Mouse (Mus musculus) cortical plate, adult 2 months (tissue): ENCODE data around the gene Ddc. TPM values are rescaled to one million over a fixed set of nuclear protein-coding genes. Genes with fewer than 3 reads are reported as not detected.

ENCODE experiments used
- H3K27ac ChIP-seq: fragments of 200-500 bp; 2 replicates; pipeline ENCODE4 v1.5.1; 2012; ENCODE audit warnings: low read length, control low read depth, inconsistent platforms; ENCODE audit not compliant: insufficient read depth
- H3K4me1 ChIP-seq: fragments of 200-500 bp; 2 replicates; pipeline ENCODE4 v1.6.1; 2011; ENCODE audit warnings: low read length; ENCODE audit not compliant: control insufficient read depth, insufficient read depth
- H3K4me3 ChIP-seq: fragments of 200-500 bp; 2 replicates; pipeline ENCODE4 v1.5.1; 2011; ENCODE audit warnings: mild to moderate bottlenecking, low read length, control low read depth; ENCODE audit not compliant: insufficient read depth
- CTCF ChIP-seq: fragments of 200-500 bp; IDR thresholded peaks from 2 replicates; pipeline ENCODE4 v1.5.1; 2011; ENCODE audit warnings: mild to moderate bottlenecking, control low read depth, low read length; ENCODE audit not compliant: insufficient read depth; ENCODE audit errors: extremely low read depth
- POLR2A ChIP-seq: fragments of 200-500 bp; IDR thresholded peaks from 2 replicates; pipeline ENCODE4 v1.6.1; 2011; ENCODE audit warnings: mild to moderate bottlenecking, low read length, control low read depth; ENCODE audit not compliant: insufficient read depth; ENCODE audit errors: extremely low read depth
- polyA plus RNA-seq: library from polyadenylated mRNA; depleted of rRNA; stranded (reverse); fragments of >200 nt; gene quantifications from 2 replicates; pipeline ENCODE4 v1.2.3, GENCODE M21; 2012

Ddc gene
- polyA plus RNA-seq, 1 experiment = 7.4 TPM

DNA sequence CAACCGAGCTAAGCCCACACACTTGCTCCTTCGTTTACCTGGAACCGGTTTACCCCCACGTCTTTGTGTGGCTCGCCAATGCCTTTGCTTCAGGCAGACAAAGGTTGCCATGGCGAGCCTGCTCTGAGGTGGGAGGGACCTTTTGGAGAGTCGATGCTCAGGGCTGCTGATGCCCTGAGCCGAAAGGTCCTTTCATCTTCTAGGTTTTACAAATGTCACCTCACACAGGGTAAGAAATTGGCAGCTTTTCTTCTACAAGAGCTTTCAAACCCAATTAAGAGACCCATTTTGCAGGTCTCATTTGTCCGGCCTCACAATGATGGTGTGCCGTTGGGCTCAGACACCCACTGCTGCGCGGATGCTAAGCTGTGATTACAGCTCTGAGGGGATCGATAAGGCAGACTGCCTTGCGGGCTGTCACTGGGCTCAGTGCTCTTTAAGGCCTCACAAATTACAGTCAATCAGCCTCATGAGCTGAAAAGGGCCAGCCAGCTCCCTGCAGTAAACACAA, 29.9 kb downstream of the Ddc start:
- Histone ChIP-seq H3K4me3 (0 out of 2 replicates have a peak overlapping the region, but pooled peaks have one; percentile 6), H3K27ac (no peak overlapping the region), H3K4me1 (no peaks in the 10 kb centered on the region)
- TF ChIP-seq POLR2A = no peak
- no peak for TF ChIP-seq CTCF

GRCm38 (mm10) chr11:11866696-11867095, 31.2 kb downstream of the Ddc start:
- TF ChIP-seq CTCF (no peak), POLR2A (no peak)
- no peak overlapping the region for H3K4me3 ChIP-seq
- H3K27ac ChIP-seq = no peak overlapping the region
- H3K4me1 ChIP-seq = no peaks in the 10 kb centered on the region

DNA sequence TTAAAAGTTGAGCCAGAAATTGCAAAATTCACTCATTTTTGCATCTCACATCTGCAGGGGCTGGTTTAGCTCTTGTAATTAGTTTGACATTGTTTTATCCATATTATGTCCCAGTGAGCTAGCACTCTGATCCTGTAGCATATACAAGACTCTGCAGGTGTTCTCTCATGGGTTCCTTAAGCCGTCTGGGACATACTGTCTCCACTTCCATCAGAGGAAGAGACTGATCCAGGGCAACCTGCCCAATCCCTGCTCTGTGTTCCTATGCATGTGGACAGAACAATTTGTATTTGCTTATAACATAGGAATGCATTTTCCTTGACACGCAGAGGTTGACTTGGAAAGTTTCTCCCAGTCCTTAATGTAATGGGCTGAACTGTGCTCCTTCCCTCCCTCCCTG, 32.8 kb downstream of the Ddc start:
- Histone ChIP-seq H3K4me1 (no peaks in the 10 kb centered on the region), H3K27ac (no peak overlapping the region), H3K4me3 (no peak overlapping the region)
- TF ChIP-seq CTCF = no peak

DNA sequence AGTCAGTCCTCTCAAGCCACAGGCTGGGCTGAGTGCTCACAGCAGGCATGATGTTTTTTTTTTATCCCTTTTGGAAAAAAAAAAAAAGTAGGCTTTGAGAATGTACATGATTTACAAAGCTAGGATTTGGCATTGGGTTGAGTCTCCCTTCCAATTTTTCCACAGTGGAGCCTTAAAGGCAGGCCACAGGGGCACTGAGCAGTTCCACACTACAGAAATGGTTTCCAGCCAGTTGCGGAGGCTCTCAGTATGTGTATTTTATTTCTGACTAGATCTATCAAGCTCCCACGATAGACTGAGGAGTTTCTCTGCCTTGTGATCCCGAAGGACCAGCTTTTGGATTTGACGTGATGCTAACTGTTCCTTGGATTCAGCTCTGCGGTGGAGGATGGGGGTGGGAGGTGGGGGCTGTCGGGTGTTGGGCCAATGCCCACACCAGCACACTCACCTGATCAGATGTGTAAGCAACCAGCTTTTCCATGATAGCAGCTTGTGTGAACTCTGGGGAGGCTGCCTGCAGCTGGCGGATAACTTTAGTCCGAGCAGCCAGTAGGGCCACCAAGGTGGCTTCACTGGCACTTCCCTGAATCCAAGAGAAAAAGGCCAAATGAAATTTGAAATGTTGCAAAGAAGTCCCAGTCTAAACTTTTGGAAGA, 33.4 kb downstream of the Ddc start:
- H3K4me1 ChIP-seq = no peaks in the 10 kb centered on the region
- no peak overlapping the region for H3K27ac ChIP-seq
- no peak for TF ChIP-seq CTCF
- no peak for TF ChIP-seq POLR2A
- no peak overlapping the region for H3K4me3 ChIP-seq

DNA sequence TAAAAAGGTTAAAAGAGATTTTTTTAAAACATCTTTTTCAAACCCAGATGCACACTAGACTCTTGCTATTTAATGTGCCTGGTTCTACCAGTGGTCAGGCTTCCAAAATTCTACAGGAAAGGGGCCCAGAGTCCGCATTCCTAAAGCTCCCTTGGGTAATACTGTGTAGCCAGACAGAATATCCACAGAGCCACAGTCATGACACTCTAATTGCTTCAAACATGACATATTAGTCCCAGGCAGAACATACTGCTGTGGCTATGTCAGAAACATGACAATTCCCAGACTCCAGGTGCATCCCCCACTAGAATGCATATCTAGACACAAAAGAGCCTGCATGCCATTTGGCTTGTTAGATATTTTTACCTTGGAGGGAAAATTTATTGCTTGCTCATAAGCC, 35.4 kb downstream of the Ddc start:
- H3K27ac ChIP-seq = no peak overlapping the region
- no peak for TF ChIP-seq POLR2A
- TF ChIP-seq CTCF = no peak
- H3K4me3 ChIP-seq = no peak overlapping the region
- no peaks in the 10 kb centered on the region for H3K4me1 ChIP-seq

GRCm38 (mm10) chr11:11856959-11857358, 41.0 kb downstream of the Ddc start:
- Histone ChIP-seq H3K4me3 (no peak overlapping the region), H3K4me1 (no peaks in the 10 kb centered on the region), H3K27ac (no peak overlapping the region)
- TF ChIP-seq CTCF = no peak
- no peak for TF ChIP-seq POLR2A

- Histone ChIP-seq H3K27ac (no peak overlapping the region), H3K4me3 (no peak overlapping the region)
- TF ChIP-seq POLR2A = no peak
- TF ChIP-seq CTCF = no peak
Observed at GRCm38 (mm10) chr11:11855685-11856131, 42.2 kb downstream of the Ddc start.

DNA sequence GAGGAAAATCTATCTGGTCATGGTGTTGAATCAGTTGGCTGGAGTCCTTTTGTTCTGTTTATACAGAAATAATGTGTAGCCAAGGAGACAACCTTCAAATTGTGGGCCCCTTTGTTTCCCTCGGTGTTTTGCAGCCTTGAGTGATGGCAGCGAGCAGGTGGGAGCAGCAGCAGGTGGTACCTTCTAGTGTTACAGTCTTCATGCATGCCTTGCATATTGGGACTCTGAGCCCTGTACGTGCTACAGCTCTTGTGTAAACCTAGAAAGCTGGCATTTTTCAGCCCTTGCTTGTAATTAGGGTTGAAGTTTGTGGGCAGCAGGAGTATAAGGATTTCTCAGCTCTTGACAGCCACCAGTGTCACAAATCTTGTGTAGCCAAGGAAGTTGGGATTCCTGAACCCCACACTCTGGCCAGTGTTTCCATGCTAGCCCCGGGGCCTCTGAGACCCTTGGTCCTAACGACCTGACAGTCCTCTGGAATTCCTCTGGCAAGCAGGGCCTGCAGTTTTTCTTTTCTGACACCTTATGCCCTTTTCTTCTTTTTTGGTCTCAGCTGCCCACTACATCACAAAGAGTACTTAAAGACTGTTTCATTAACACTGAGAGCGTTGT, 42.8 kb downstream of the Ddc start:
- no peak overlapping the region for H3K27ac ChIP-seq

More at GRCm38 (mm10) chr11:11855685-11856131, 42.2 kb downstream of the Ddc start:
- H3K4me1 ChIP-seq = no peaks in the 10 kb centered on the region

DNA sequence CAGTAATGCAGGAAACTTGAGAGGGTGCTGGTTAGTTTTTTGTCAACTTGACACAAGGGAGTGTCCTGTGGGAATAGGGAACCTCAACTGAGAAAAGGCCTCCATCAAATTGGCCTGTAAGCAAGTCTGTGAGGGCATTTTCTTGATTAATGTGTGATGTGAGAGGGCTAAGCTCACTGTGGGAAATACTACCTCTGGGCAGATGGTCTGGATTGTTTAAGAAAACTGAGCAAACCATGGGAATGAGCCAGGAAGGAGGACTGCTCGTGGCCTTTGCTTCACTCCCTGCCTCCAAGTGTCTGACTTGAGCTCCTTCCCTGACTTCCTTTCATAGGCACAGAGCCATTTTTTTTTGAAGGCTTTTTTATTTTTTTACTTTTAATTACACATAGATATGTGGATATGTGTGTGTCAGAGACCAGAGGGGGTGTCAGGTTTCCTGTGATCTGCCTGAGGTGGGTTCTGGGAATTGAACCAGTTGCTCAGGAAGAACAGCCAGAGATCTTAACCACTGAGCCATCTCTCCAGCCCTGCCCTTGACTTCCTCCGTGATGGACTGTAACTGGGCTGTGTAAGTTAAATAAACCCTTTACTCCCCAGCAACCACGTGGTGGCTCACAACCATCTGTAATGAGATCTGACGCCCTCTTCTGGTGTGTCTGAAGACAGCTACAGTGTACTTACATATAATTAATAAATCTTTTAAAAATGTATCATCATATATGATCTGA, 44.0 kb downstream of the Ddc start:
- Histone ChIP-seq H3K4me1 (no peaks in the 10 kb centered on the region), H3K4me3 (no peak overlapping the region), H3K27ac (no peak overlapping the region)
- TF ChIP-seq POLR2A (no peak), CTCF (no peak)

More for the DNA sequence above, 42.8 kb downstream of the Ddc start:
- no peak for TF ChIP-seq CTCF
- Histone ChIP-seq H3K4me1 (no peaks in the 10 kb centered on the region), H3K4me3 (no peak overlapping the region)

GRCm38 (mm10) chr11:11851957-11852505, 45.9 kb downstream of the Ddc start:
- H3K4me3 ChIP-seq = no peak overlapping the region
- TF ChIP-seq POLR2A = no peak
- no peak for TF ChIP-seq CTCF

More at GRCm38 (mm10) chr11:11851957-11852505, 45.9 kb downstream of the Ddc start:
- H3K4me1 ChIP-seq = no peaks in the 10 kb centered on the region
- no peak overlapping the region for H3K27ac ChIP-seq
